Mouse (Mus musculus) bone marrow macrophage, adult 2 months (primary cell): ENCODE results near the gene Slc31a2.

Experiments
- CTCF ChIP-seq: IDR thresholded peaks from 2 replicates; pipeline ENCODE4 v1.5.1; 2012; ENCODE audit warnings: low read depth, mild to moderate bottlenecking, low read length, moderate library complexity
- POLR2A ChIP-seq: IDR thresholded peaks from 2 replicates; pipeline ENCODE4 v1.6.1; 2012; ENCODE audit warnings: mild to moderate bottlenecking, low read depth, low read length, borderline replicate concordance

- no peak for TF ChIP-seq POLR2A
- TF ChIP-seq CTCF: no peak
Observed at GRCm38 (mm10) chr4:62240586-62240985, 21.8 kb upstream of the Slc31a2 start.
